Mouse (Mus musculus) CH12.LX (cell line): ENCODE measurements around the gene Gm47791. TPM values are rescaled to one million over a fixed set of nuclear protein-coding genes. Genes with fewer than 3 reads are reported as not detected.

Experiments
- DNase-seq: peaks from one replicate; pipeline ENCODE4 v3.0.0-alpha.2; 2013; ENCODE audit errors: extremely low read depth
- H3K27ac ChIP-seq: 2 replicates; pipeline ENCODE4 v1.5.1; 2012; ENCODE audit warnings: low read depth, mild to moderate bottlenecking, control low read depth, moderate library complexity; ENCODE audit not compliant: insufficient read depth
- H3K27me3 ChIP-seq: replicated peaks from 2 replicates; pipeline ENCODE3; 2012; ENCODE audit warnings: inconsistent platforms
- H3K36me3 ChIP-seq, 2 experiments: replicated peaks in 1 of 2; 2 replicates each; pipeline versions ENCODE3 to v1.6.1; 2012; ENCODE audit warnings: inconsistent platforms in 1 of 2, low read length in 1 of 2, mild to moderate bottlenecking in 1 of 2, mixed read lengths in 1 of 2, moderate library complexity in 1 of 2; ENCODE audit not compliant: control insufficient read depth in 1 of 2, insufficient read depth in 1 of 2
- H3K4me1 ChIP-seq, 2 experiments: 2 replicates each; pipeline ENCODE4 v1.6.1; 2012; ENCODE audit warnings: inconsistent platforms in 1 of 2, moderate library complexity in 1 of 2; ENCODE audit not compliant: insufficient read depth in 2 of 2, control insufficient read depth in 1 of 2
- H3K4me2 ChIP-seq: 2 replicates; pipeline ENCODE4 v1.6.1; 2012; ENCODE audit warnings: low read depth, mild to moderate bottlenecking, control low read depth; ENCODE audit not compliant: poor library complexity, insufficient read depth, severe bottlenecking
- H3K4me3 ChIP-seq, 3 experiments: fragments of 150-350 bp in 1 of 3; sonication (generic) in 1 of 3; replicated peaks in 1 of 3; 2 replicates each; pipeline versions ENCODE3 to v1.5.1; 2011 to 2012; ENCODE audit warnings: low read depth in 2 of 3, low read length in 2 of 3, mild to moderate bottlenecking in 2 of 3, moderate library complexity in 2 of 3, control low read depth in 1 of 3, improper control_type of control experiment in 1 of 3, inconsistent platforms in 1 of 3, mixed read lengths in 1 of 3; ENCODE audit not compliant: poor library complexity in 1 of 3
- H3K79me2 ChIP-seq: replicated peaks from 2 replicates; pipeline ENCODE4 v1.6.1; 2012; ENCODE audit warnings: mild to moderate bottlenecking, moderate library complexity; ENCODE audit not compliant: control insufficient read depth, poor library complexity, insufficient read depth, severe bottlenecking; ENCODE audit errors: extremely low read depth
- H3K9ac ChIP-seq: 2 replicates; pipeline ENCODE4 v1.6.1; 2012; ENCODE audit warnings: low read depth, mild to moderate bottlenecking, control low read depth, moderate library complexity; ENCODE audit not compliant: insufficient read depth
- H3K9me3 ChIP-seq: replicated peaks from 2 replicates; pipeline ENCODE3; 2012; ENCODE audit warnings: low read length, inconsistent platforms, mixed read lengths
- CHD1 ChIP-seq: IDR thresholded peaks from 2 replicates; pipeline ENCODE4 v1.6.1; 2012; ENCODE audit warnings: low read depth, low read length, improper control_type of control experiment, inconsistent platforms
- CHD2 ChIP-seq: IDR thresholded peaks from 2 replicates; pipeline ENCODE4 v1.6.1; 2011; ENCODE audit warnings: low read length, improper control_type of control experiment
- ELF1 ChIP-seq: IDR thresholded peaks from 2 replicates; pipeline ENCODE4 v1.6.1; 2014; ENCODE audit warnings: low read depth, mild to moderate bottlenecking, inconsistent platforms, low read length, improper control_type of control experiment
- EP300 ChIP-seq: IDR thresholded peaks from 2 replicates; pipeline ENCODE4 v1.6.1; 2011; ENCODE audit warnings: low read length, improper control_type of control experiment
- GABPA ChIP-seq: IDR thresholded peaks from 2 replicates; pipeline ENCODE4 v1.6.1; 2012; ENCODE audit warnings: low read depth, low read length, improper control_type of control experiment, inconsistent platforms; ENCODE audit not compliant: insufficient replicate concordance
- JUND ChIP-seq: conservative IDR thresholded peaks from 2 replicates; pipeline ENCODE4 v1.6.1; 2011; ENCODE audit warnings: low read depth, low read length, improper control_type of control experiment
- MAFK ChIP-seq: IDR thresholded peaks from 2 replicates; pipeline ENCODE4 v1.6.1; 2011; ENCODE audit warnings: low read length, improper control_type of control experiment; ENCODE audit not compliant: insufficient replicate concordance
- MAX ChIP-seq: IDR thresholded peaks from 2 replicates; pipeline ENCODE4 v1.6.1; 2011; ENCODE audit warnings: low read length, improper control_type of control experiment
- MEF2A ChIP-seq: IDR thresholded peaks from 2 replicates; pipeline ENCODE4 v1.6.1; 2014; ENCODE audit warnings: low read depth, mild to moderate bottlenecking, inconsistent platforms, low read length, improper control_type of control experiment, borderline replicate concordance
- NRF1 ChIP-seq: IDR thresholded peaks from 2 replicates; pipeline ENCODE4 v1.6.1; 2014; ENCODE audit warnings: low read depth, mild to moderate bottlenecking, inconsistent platforms, low read length, improper control_type of control experiment, moderate library complexity
- POLR2A ChIP-seq: IDR thresholded peaks from 2 replicates; pipeline ENCODE4 v1.6.1; 2011; ENCODE audit warnings: low read depth, mild to moderate bottlenecking, improper control_type of control experiment, low read length
- RCOR1 ChIP-seq: conservative IDR thresholded peaks from 2 replicates; pipeline ENCODE4 v1.6.1; 2012; ENCODE audit warnings: low read depth, mild to moderate bottlenecking, inconsistent platforms, low read length, improper control_type of control experiment
- SIN3A ChIP-seq: IDR thresholded peaks from 2 replicates; pipeline ENCODE4 v1.6.1; 2012; ENCODE audit warnings: low read length, improper control_type of control experiment, inconsistent platforms
- SMC3 ChIP-seq: IDR thresholded peaks from 2 replicates; pipeline ENCODE4 v1.6.1; 2011; ENCODE audit warnings: low read depth, low read length, improper control_type of control experiment
- TBP ChIP-seq: conservative IDR thresholded peaks from 2 replicates; pipeline ENCODE4 v1.6.1; 2011; ENCODE audit warnings: low read depth, low read length, improper control_type of control experiment
- TCF12 ChIP-seq: IDR thresholded peaks from 2 replicates; pipeline ENCODE4 v1.6.1; 2014; ENCODE audit warnings: low read depth, mild to moderate bottlenecking, inconsistent platforms, low read length, improper control_type of control experiment
- USF1 ChIP-seq: IDR thresholded peaks from 2 replicates; pipeline ENCODE4 v1.6.1; 2014; ENCODE audit warnings: low read depth, mild to moderate bottlenecking, inconsistent platforms, low read length, improper control_type of control experiment
- USF2 ChIP-seq: conservative IDR thresholded peaks from 2 replicates; pipeline ENCODE4 v1.6.1; 2011; ENCODE audit warnings: low read depth, low read length, improper control_type of control experiment
- ZMIZ1 ChIP-seq: IDR thresholded peaks from 2 replicates; pipeline ENCODE4 v1.6.1; 2012; ENCODE audit warnings: low read depth, mild to moderate bottlenecking, inconsistent platforms, low read length, improper control_type of control experiment
- dilution Hi-C: fragments of 300-500 bp; cut with MboI; formaldehyde crosslinking; loops from 2 replicates; pipeline ENCODE4 v1.14.3; 2020; ENCODE audit warnings: low sequenced_read_pairs; ENCODE audit not compliant: extremely low pct_unique_long_range_greater_than_20kb, extremely low pct_ligation_motif_present
- in situ Hi-C: fragments of 300-500 bp; cut with MboI; formaldehyde crosslinking; loops from 3 replicates; pipeline ENCODE4 v1.14.3; 2019; ENCODE audit warnings: low sequenced_read_pairs, low pct_ligation_motif_present, low pct_unique_long_range_greater_than_20kb, mixed read lengths
- polyA plus RNA-seq: library from polyadenylated mRNA; unstranded; fragments of >175 nt; gene quantifications from 2 replicates; pipeline ENCODE4 v1.2.1, GENCODE M21; 2012; ENCODE audit warnings: low read depth; ENCODE audit not compliant: insufficient read length
- total RNA-seq, 2 experiments: library from RNA; depleted of rRNA; stranded (reverse); fragments of 300-350 nt in 1 of 2; fragments of >200 nt in 1 of 2; gene quantifications; 2 replicates each; pipeline ENCODE4 v1.2.3; 2012 to 2014

The Gm47791 gene
- total and polyA plus RNA-seq, 3 experiments = not detected

DNA sequence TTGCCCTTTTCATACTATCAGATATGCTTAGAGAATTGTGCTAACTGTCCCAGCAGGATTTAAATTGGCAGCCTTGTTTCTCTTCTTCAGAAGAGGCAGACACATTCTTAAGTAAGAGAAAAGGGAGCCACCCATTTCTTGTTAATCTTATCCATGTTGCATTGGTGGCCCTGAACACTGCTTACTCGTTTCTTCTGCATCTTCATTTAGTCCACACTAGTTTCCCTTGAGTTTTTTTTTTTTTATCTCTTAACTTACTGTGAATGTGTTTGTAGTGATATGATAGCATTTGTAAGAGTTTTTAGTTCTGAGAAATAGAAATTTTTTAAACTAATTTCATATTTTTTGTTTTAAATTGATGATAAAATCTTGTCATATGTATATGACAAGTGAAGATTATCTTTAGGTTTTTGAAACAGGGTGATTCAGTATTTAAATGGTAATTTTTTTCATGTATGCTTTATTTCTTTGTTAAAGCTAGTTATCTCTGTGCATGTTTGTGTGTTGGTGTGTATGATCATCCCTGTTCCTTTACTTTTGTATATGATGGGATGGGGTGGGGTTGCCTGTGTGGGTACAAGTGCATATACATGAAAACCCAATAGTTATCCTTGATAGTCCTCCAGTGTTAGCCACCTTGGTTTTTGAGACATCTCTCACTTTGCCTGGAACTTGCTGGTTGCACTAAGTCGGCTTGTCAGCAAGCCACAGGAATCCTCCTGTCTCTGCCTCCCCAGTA is 23.2 kb downstream of the Gm47791 start:
- H3K36me3 ChIP-seq = peaks cover 19 to 69% of the 10 kb centered on the region in 2 experiments
- dilution Hi-C loops = no loop called here
- DNase-seq = no peak
- H3K9ac ChIP-seq = no peak overlapping the region
- H3K79me2 ChIP-seq = no peaks in the 10 kb centered on the region
- in situ Hi-C loops = no loop called here
- no peak overlapping the region for H3K27ac ChIP-seq
- no peak overlapping the region for H3K4me2 ChIP-seq
- H3K4me1 ChIP-seq = no peaks in the 10 kb centered on the region
- H3K4me3 ChIP-seq = no peak overlapping the region
- H3K9me3 ChIP-seq = no peaks in the 10 kb centered on the region
- H3K27me3 ChIP-seq = no peaks in the 10 kb centered on the region
- TF ChIP-seq CHD1 (no peak), SMC3 (no peak), RCOR1 (no peak), USF1 (no peak), CHD2 (no peak), GABPA (no peak), TCF12 (no peak), MEF2A (no peak), ELF1 (no peak), EP300 (no peak), POLR2A (no peak), MAFK (no peak), NRF1 (no peak), USF2 (no peak), SIN3A (no peak), JUND (no peak), MAX (no peak), TBP (no peak), ZMIZ1 (no peak)
- TF ChIP-seq, all 38 proteins: peak for 0

DNA sequence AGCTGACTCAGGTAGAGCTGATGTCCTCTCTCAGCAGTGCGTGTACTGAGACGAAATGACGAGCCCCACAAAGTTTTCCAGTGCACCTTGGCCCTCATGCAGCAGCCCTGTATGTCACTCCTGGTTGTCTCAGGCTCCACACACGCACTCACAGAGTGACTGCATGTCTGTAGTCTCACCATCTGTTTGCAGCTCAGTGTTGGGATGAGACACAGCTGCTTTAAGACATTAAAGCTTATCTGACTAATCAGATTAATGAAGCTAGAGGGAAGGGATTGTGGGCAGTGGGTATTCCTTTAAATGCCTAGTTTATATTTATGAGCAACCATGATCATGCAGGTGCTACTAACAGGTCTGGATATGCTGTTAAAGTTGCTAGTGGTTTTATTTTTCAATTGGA is 24.6 kb downstream of the Gm47791 start:
- Histone ChIP-seq H3K79me2 (no peaks in the 10 kb centered on the region), H3K27ac (no peak overlapping the region), H3K9ac (no peak overlapping the region), H3K4me1 (no peaks in the 10 kb centered on the region), H3K36me3 (peaks cover 24 to 69% of the 10 kb centered on the region in 2 experiments), H3K4me2 (no peak overlapping the region), H3K27me3 (no peaks in the 10 kb centered on the region), H3K4me3 (no peak overlapping the region), H3K9me3 (no peaks in the 10 kb centered on the region)
- dilution Hi-C loops = no loop called here
- in situ Hi-C loops = no loop called here
- DNase-seq = no peak
- no peak for TF ChIP-seq EP300
